Mouse (Mus musculus) CH12.LX (cell line): Measurements from ENCODE around the gene Flt3l. TPM values are rescaled to one million over a fixed set of nuclear protein-coding genes. Genes with fewer than 3 reads are reported as not detected.

Experiments
- DNase-seq: peaks from one replicate; pipeline ENCODE4 v3.0.0-alpha.2; 2013; ENCODE audit errors: extremely low read depth
- H3K27ac ChIP-seq: 2 replicates; pipeline ENCODE4 v1.5.1; 2012; ENCODE audit warnings: low read depth, mild to moderate bottlenecking, control low read depth, moderate library complexity; ENCODE audit not compliant: insufficient read depth
- H3K27me3 ChIP-seq: replicated peaks from 2 replicates; pipeline ENCODE3; 2012; ENCODE audit warnings: inconsistent platforms
- H3K36me3 ChIP-seq, 2 experiments: replicated peaks in 1 of 2; 2 replicates each; pipeline versions ENCODE3 to v1.6.1; 2012; ENCODE audit warnings: inconsistent platforms in 1 of 2, low read length in 1 of 2, mild to moderate bottlenecking in 1 of 2, mixed read lengths in 1 of 2, moderate library complexity in 1 of 2; ENCODE audit not compliant: control insufficient read depth in 1 of 2, insufficient read depth in 1 of 2
- H3K4me1 ChIP-seq, 2 experiments: 2 replicates each; pipeline ENCODE4 v1.6.1; 2012; ENCODE audit warnings: inconsistent platforms in 1 of 2, moderate library complexity in 1 of 2; ENCODE audit not compliant: insufficient read depth in 2 of 2, control insufficient read depth in 1 of 2
- H3K4me2 ChIP-seq: 2 replicates; pipeline ENCODE4 v1.6.1; 2012; ENCODE audit warnings: low read depth, mild to moderate bottlenecking, control low read depth; ENCODE audit not compliant: poor library complexity, insufficient read depth, severe bottlenecking
- H3K4me3 ChIP-seq, 3 experiments: fragments of 150-350 bp in 1 of 3; sonication (generic) in 1 of 3; replicated peaks in 1 of 3; 2 replicates each; pipeline versions ENCODE3 to v1.5.1; 2011 to 2012; ENCODE audit warnings: low read depth in 2 of 3, low read length in 2 of 3, mild to moderate bottlenecking in 2 of 3, moderate library complexity in 2 of 3, control low read depth in 1 of 3, improper control_type of control experiment in 1 of 3, inconsistent platforms in 1 of 3, mixed read lengths in 1 of 3; ENCODE audit not compliant: poor library complexity in 1 of 3
- H3K79me2 ChIP-seq: replicated peaks from 2 replicates; pipeline ENCODE4 v1.6.1; 2012; ENCODE audit warnings: mild to moderate bottlenecking, moderate library complexity; ENCODE audit not compliant: control insufficient read depth, poor library complexity, insufficient read depth, severe bottlenecking; ENCODE audit errors: extremely low read depth
- H3K9ac ChIP-seq: 2 replicates; pipeline ENCODE4 v1.6.1; 2012; ENCODE audit warnings: low read depth, mild to moderate bottlenecking, control low read depth, moderate library complexity; ENCODE audit not compliant: insufficient read depth
- H3K9me3 ChIP-seq: replicated peaks from 2 replicates; pipeline ENCODE3; 2012; ENCODE audit warnings: low read length, inconsistent platforms, mixed read lengths
- CHD1 ChIP-seq: IDR thresholded peaks from 2 replicates; pipeline ENCODE4 v1.6.1; 2012; ENCODE audit warnings: low read depth, low read length, improper control_type of control experiment, inconsistent platforms
- CHD2 ChIP-seq: IDR thresholded peaks from 2 replicates; pipeline ENCODE4 v1.6.1; 2011; ENCODE audit warnings: low read length, improper control_type of control experiment
- CTCF ChIP-seq, 2 experiments: IDR thresholded peaks in 1 of 2; conservative IDR thresholded peaks in 1 of 2; 2 replicates each; pipeline ENCODE4 v1.5.1; 2011 to 2012; ENCODE audit warnings: low read depth in 2 of 2, low read length in 2 of 2, improper control_type of control experiment in 1 of 2, inconsistent platforms in 1 of 2, mild to moderate bottlenecking in 1 of 2, moderate library complexity in 1 of 2
- E2F4 ChIP-seq: IDR thresholded peaks from 2 replicates; pipeline ENCODE4 v1.6.1; 2011; ENCODE audit warnings: low read depth, low read length, improper control_type of control experiment; ENCODE audit not compliant: insufficient replicate concordance
- ELF1 ChIP-seq: IDR thresholded peaks from 2 replicates; pipeline ENCODE4 v1.6.1; 2014; ENCODE audit warnings: low read depth, mild to moderate bottlenecking, inconsistent platforms, low read length, improper control_type of control experiment
- ETS1 ChIP-seq: conservative IDR thresholded peaks from 2 replicates; pipeline ENCODE4 v1.6.1; 2012; ENCODE audit warnings: low read depth, mild to moderate bottlenecking, inconsistent platforms, low read length, improper control_type of control experiment, moderate library complexity
- IRF4 ChIP-seq: IDR thresholded peaks from 2 replicates; pipeline ENCODE4 v1.6.1; 2014; ENCODE audit warnings: low read depth, mild to moderate bottlenecking, inconsistent platforms, low read length, improper control_type of control experiment
- JUN ChIP-seq: IDR thresholded peaks from 2 replicates; pipeline ENCODE4 v1.6.1; 2011; ENCODE audit warnings: low read depth, mild to moderate bottlenecking, low read length, improper control_type of control experiment, moderate library complexity; ENCODE audit not compliant: insufficient read depth
- MAFK ChIP-seq: IDR thresholded peaks from 2 replicates; pipeline ENCODE4 v1.6.1; 2011; ENCODE audit warnings: low read length, improper control_type of control experiment; ENCODE audit not compliant: insufficient replicate concordance
- MXI1 ChIP-seq: IDR thresholded peaks from 2 replicates; pipeline ENCODE4 v1.6.1; 2011; ENCODE audit warnings: mild to moderate bottlenecking, low read depth, low read length, improper control_type of control experiment
- NELFE ChIP-seq: IDR thresholded peaks from 2 replicates; pipeline ENCODE4 v1.6.1; 2011; ENCODE audit warnings: low read depth, low read length, improper control_type of control experiment
- NRF1 ChIP-seq: IDR thresholded peaks from 2 replicates; pipeline ENCODE4 v1.6.1; 2014; ENCODE audit warnings: low read depth, mild to moderate bottlenecking, inconsistent platforms, low read length, improper control_type of control experiment, moderate library complexity
- PAX5 ChIP-seq: IDR thresholded peaks from 2 replicates; pipeline ENCODE4 v1.6.1; 2012; ENCODE audit warnings: low read length, inconsistent platforms, mixed read lengths
- POLR2A ChIP-seq: IDR thresholded peaks from 2 replicates; pipeline ENCODE4 v1.6.1; 2011; ENCODE audit warnings: low read depth, mild to moderate bottlenecking, improper control_type of control experiment, low read length
- RAD21 ChIP-seq: IDR thresholded peaks from 2 replicates; pipeline ENCODE4 v1.6.1; 2011; ENCODE audit warnings: low read depth, mild to moderate bottlenecking, low read length, improper control_type of control experiment, moderate library complexity
- RCOR1 ChIP-seq: conservative IDR thresholded peaks from 2 replicates; pipeline ENCODE4 v1.6.1; 2012; ENCODE audit warnings: low read depth, mild to moderate bottlenecking, inconsistent platforms, low read length, improper control_type of control experiment
- SIN3A ChIP-seq: IDR thresholded peaks from 2 replicates; pipeline ENCODE4 v1.6.1; 2012; ENCODE audit warnings: low read length, improper control_type of control experiment, inconsistent platforms
- SMC3 ChIP-seq: IDR thresholded peaks from 2 replicates; pipeline ENCODE4 v1.6.1; 2011; ENCODE audit warnings: low read depth, low read length, improper control_type of control experiment
- TBP ChIP-seq: conservative IDR thresholded peaks from 2 replicates; pipeline ENCODE4 v1.6.1; 2011; ENCODE audit warnings: low read depth, low read length, improper control_type of control experiment
- TCF12 ChIP-seq: IDR thresholded peaks from 2 replicates; pipeline ENCODE4 v1.6.1; 2014; ENCODE audit warnings: low read depth, mild to moderate bottlenecking, inconsistent platforms, low read length, improper control_type of control experiment
- USF2 ChIP-seq: conservative IDR thresholded peaks from 2 replicates; pipeline ENCODE4 v1.6.1; 2011; ENCODE audit warnings: low read depth, low read length, improper control_type of control experiment
- ZKSCAN1 ChIP-seq: IDR thresholded peaks from 2 replicates; pipeline ENCODE4 v1.6.1; 2012; ENCODE audit warnings: low read depth, inconsistent platforms, low read length, improper control_type of control experiment, borderline replicate concordance
- ZMIZ1 ChIP-seq: IDR thresholded peaks from 2 replicates; pipeline ENCODE4 v1.6.1; 2012; ENCODE audit warnings: low read depth, mild to moderate bottlenecking, inconsistent platforms, low read length, improper control_type of control experiment
- ZNF384 ChIP-seq: IDR thresholded peaks from 2 replicates; pipeline ENCODE4 v1.6.1; 2012; ENCODE audit warnings: low read depth, low read length, improper control_type of control experiment, inconsistent platforms
- dilution Hi-C: fragments of 300-500 bp; cut with MboI; formaldehyde crosslinking; loops from 2 replicates; pipeline ENCODE4 v1.14.3; 2020; ENCODE audit warnings: low sequenced_read_pairs; ENCODE audit not compliant: extremely low pct_unique_long_range_greater_than_20kb, extremely low pct_ligation_motif_present
- in situ Hi-C: fragments of 300-500 bp; cut with MboI; formaldehyde crosslinking; loops from 3 replicates; pipeline ENCODE4 v1.14.3; 2019; ENCODE audit warnings: low sequenced_read_pairs, low pct_ligation_motif_present, low pct_unique_long_range_greater_than_20kb, mixed read lengths
- polyA plus RNA-seq: library from polyadenylated mRNA; unstranded; fragments of >175 nt; gene quantifications from 2 replicates; pipeline ENCODE4 v1.2.1, GENCODE M21; 2012; ENCODE audit warnings: low read depth; ENCODE audit not compliant: insufficient read length
- total RNA-seq, 2 experiments: library from RNA; depleted of rRNA; stranded (reverse); fragments of 300-350 nt in 1 of 2; fragments of >200 nt in 1 of 2; gene quantifications; 2 replicates each; pipeline ENCODE4 v1.2.3; 2012 to 2014

The Flt3l gene
- total and polyA plus RNA-seq, 3 experiments = 4.6 to 14.9 (median 4.9) TPM

DNA sequence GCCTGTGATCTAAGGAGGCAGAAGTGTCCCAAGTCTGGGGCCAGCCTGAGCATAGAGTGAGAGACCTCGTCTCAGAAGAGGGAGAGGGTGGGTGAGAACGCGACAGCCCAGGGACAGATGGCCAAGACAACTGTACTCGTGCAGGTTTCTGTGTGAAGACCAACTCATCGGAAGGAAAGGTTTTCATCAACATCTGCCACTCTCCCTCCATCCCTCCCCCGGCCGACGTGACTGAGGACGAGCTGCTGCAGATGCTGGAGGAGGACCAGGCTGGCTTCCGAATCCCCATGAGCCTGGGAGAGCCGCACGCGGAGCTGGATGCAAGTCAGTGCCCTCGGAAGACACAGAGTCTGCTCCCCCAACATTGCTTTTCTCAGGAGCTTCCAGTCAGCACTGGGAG is 21.2 kb upstream of the Flt3l start:
- Histone ChIP-seq H3K79me2 (no peaks in the 10 kb centered on the region), H3K36me3 (peaks cover 0 to 48% of the 10 kb centered on the region in 2 experiments), H3K4me2 (no peak overlapping the region), H3K4me1 (peaks cover 0 to 17% of the 10 kb centered on the region in 2 experiments; a peak in 3 of 4 replicates), H3K9ac (no peak overlapping the region), H3K27ac (no peak overlapping the region), H3K27me3 (peaks cover 1% of the 10 kb centered on the region), H3K9me3 (no peaks in the 10 kb centered on the region), H3K4me3 (no peak overlapping the region)
- dilution Hi-C loops = no loop called here
- no peak for DNase-seq
- no peak for TF ChIP-seq SIN3A
- no peak for TF ChIP-seq USF2
- TF ChIP-seq NRF1 = no peak
- TF ChIP-seq TBP = no peak
- no peak for TF ChIP-seq TCF12
- no peak for TF ChIP-seq MXI1
- TF ChIP-seq ZNF384 = no peak
- no peak for TF ChIP-seq CHD1
- TF ChIP-seq ZMIZ1 = no peak
- no peak for TF ChIP-seq RAD21
- no peak for TF ChIP-seq JUN
- no peak for TF ChIP-seq CHD2
- TF ChIP-seq CTCF (conservative IDR thresholded peaks at IDR 0.05 in 1 of 2, IDR thresholded peaks at IDR 0.05 in 1 of 2; ENCODE audit: low read depth in 2 of 2, low read length in 2 of 2) = no peak
- TF ChIP-seq SMC3 = no peak
- no peak for TF ChIP-seq RCOR1
- TF ChIP-seq ETS1 = no peak
- no peak for TF ChIP-seq IRF4
- no peak for TF ChIP-seq POLR2A
- in situ Hi-C loops = no loop called here

GRCm38 (mm10) chr7:45156206-45156605 is 20.0 kb upstream of the Flt3l start:
- Histone ChIP-seq H3K27ac (no peak overlapping the region), H3K4me3 (no peak overlapping the region), H3K9ac (no peak overlapping the region), H3K36me3 (peaks cover 0 to 53% of the 10 kb centered on the region in 2 experiments), H3K27me3 (no peaks in the 10 kb centered on the region), H3K4me2 (no peak overlapping the region), H3K9me3 (no peaks in the 10 kb centered on the region), H3K4me1 (peaks cover 0 to 18% of the 10 kb centered on the region in 2 experiments; a peak in 2 of 4 replicates), H3K79me2 (no peaks in the 10 kb centered on the region)
- in situ Hi-C loops = no loop called here
- dilution Hi-C loops = no loop called here
- DNase-seq = no peak
- TF ChIP-seq MAFK = no peak
- TF ChIP-seq NELFE = no peak
- no peak for TF ChIP-seq ZMIZ1
- TF ChIP-seq JUN = no peak
- TF ChIP-seq E2F4 = no peak
- TF ChIP-seq NRF1 = no peak
- no peak for TF ChIP-seq ZKSCAN1
- no peak for TF ChIP-seq TBP
- TF ChIP-seq ELF1 = no peak
- TF ChIP-seq PAX5 = no peak
- TF ChIP-seq IRF4 = no peak
